Mouse (Mus musculus): ENCODE results near the gene Bmp8a. TPM values are rescaled to one million over a fixed set of nuclear protein-coding genes. Genes with fewer than 3 reads are reported as not detected.
"Not testable (repeated sequence)": the region's sequence is repeated elsewhere in the genome, so short reads cannot be mapped to it uniquely, and the experiment has no call there.

Gene Bmp8a
- polyA plus RNA-seq, 1 experiment: 3.7 TPM

DNA sequence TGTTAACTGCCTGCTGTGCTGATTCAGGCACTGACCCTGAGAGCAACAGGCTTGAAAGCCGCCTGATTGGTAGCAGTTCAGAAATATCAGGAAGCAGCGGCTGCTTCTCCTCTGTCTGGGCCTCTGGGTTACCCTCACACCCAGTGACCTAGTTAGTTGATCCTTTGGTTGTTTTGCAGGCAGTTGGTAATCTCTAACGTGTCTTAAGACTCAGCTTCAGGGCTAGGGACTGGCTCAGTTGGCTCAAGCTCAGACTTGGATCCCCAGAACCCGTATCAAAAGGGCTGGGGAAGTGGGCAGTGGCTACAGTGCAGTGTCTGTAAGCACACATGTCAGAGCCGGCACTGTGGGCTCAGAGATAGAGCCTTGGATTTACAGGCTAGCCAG lies 46.9 kb downstream of the Bmp8a start:
- H3K27ac ChIP-seq (ENCODE audit: control insufficient read depth, insufficient read depth, low read depth, low read length): no peak overlapping the region

GRCm38 (mm10) chr4:123295516-123296147 lies 47.4 kb downstream of the Bmp8a start:
- Histone ChIP-seq H3K4me3 (ENCODE audit: control insufficient read depth, low read depth, low read length) (no peak overlapping the region), H3K4me1 (ENCODE audit: control insufficient read depth, insufficient read depth, low read length) (no peaks in the 10 kb centered on the region), H3K27me3 (ENCODE audit: control insufficient read depth, insufficient read depth, low read length) (no peaks in the 10 kb centered on the region), H3K27ac (ENCODE audit: control insufficient read depth, insufficient read depth, low read depth, low read length) (no peak overlapping the region), H3K36me3 (ENCODE audit: control insufficient read depth, insufficient read depth, low read length) (no peaks in the 10 kb centered on the region)
- TF ChIP-seq POLR2A (IDR thresholded peaks at IDR 0.05; ENCODE audit: control insufficient read depth, low read depth, low read length) (no peak), CTCF (IDR thresholded peaks at IDR 0.05; ENCODE audit: control insufficient read depth, insufficient read depth, insufficient replicate concordance, low read depth, low read length) (no peak)

More for the DNA sequence above, 46.9 kb downstream of the Bmp8a start:
- TF ChIP-seq POLR2A (IDR thresholded peaks at IDR 0.05; ENCODE audit: control insufficient read depth, low read depth, low read length): no peak
- TF ChIP-seq CTCF (IDR thresholded peaks at IDR 0.05; ENCODE audit: control insufficient read depth, insufficient read depth, insufficient replicate concordance, low read depth, low read length): no peak
- Histone ChIP-seq H3K4me1 (ENCODE audit: control insufficient read depth, insufficient read depth, low read length) (no peaks in the 10 kb centered on the region), H3K36me3 (ENCODE audit: control insufficient read depth, insufficient read depth, low read length) (no peaks in the 10 kb centered on the region), H3K27me3 (ENCODE audit: control insufficient read depth, insufficient read depth, low read length) (no peaks in the 10 kb centered on the region), H3K4me3 (ENCODE audit: control insufficient read depth, low read depth, low read length) (no peak overlapping the region)

- H3K27ac ChIP-seq (ENCODE audit: control insufficient read depth, insufficient read depth, low read depth, low read length); H3K27me3 ChIP-seq (ENCODE audit: control insufficient read depth, insufficient read depth, low read length); H3K4me3 ChIP-seq (ENCODE audit: control insufficient read depth, low read depth, low read length); H3K36me3 ChIP-seq (ENCODE audit: control insufficient read depth, insufficient read depth, low read length); H3K4me1 ChIP-seq (ENCODE audit: control insufficient read depth, insufficient read depth, low read length): not testable (repeated sequence)
These were observed 48.0 kb downstream of the Bmp8a start for GRCm38 (mm10) chr4:123295026-123295425.

DNA sequence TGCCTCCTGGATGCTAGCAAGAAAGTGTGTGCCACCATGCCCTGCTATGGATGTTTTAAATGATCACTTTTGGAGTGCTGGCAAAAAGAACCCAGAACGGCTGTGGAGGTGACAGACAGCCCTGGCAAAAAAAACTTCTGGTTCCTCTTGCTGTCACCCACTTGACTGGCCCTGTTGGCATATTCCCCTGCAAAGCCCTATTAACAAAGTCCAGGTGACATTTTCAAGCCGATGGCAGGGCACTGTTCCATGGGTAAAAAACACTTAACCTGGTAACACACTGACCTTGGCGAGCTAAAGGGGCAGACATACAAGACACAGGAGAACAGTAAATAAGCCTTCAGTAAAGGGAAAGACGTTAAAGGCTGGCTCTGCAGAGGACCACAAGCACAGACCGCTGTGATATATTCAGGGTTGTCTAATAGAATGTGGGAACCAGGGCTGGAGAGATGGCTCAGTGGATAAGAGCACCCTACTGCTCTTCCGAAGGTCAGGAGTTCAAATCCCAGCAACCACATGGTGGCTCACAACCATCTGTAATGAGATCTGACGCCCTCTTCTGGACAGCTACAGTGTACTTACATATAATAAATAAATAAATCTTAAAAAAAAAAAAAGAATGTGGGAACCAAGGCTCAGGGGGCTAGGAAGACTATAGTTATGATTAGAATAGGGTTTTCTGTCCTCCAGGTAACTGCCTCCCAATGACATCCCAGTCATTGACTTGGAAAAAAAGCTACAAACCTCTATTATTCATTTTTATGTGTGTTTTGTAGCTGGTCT lies 49.2 kb downstream of the Bmp8a start:
- Histone ChIP-seq H3K4me1 (ENCODE audit: control insufficient read depth, insufficient read depth, low read length) (no peaks in the 10 kb centered on the region), H3K27ac (ENCODE audit: control insufficient read depth, insufficient read depth, low read depth, low read length) (no peak overlapping the region), H3K36me3 (ENCODE audit: control insufficient read depth, insufficient read depth, low read length) (no peaks in the 10 kb centered on the region), H3K4me3 (ENCODE audit: control insufficient read depth, low read depth, low read length) (no peak overlapping the region), H3K27me3 (ENCODE audit: control insufficient read depth, insufficient read depth, low read length) (no peaks in the 10 kb centered on the region)
- TF ChIP-seq POLR2A (IDR thresholded peaks at IDR 0.05; ENCODE audit: control insufficient read depth, low read depth, low read length): no peak
- TF ChIP-seq CTCF (IDR thresholded peaks at IDR 0.05; ENCODE audit: control insufficient read depth, insufficient read depth, insufficient replicate concordance, low read depth, low read length): no peak

DNA sequence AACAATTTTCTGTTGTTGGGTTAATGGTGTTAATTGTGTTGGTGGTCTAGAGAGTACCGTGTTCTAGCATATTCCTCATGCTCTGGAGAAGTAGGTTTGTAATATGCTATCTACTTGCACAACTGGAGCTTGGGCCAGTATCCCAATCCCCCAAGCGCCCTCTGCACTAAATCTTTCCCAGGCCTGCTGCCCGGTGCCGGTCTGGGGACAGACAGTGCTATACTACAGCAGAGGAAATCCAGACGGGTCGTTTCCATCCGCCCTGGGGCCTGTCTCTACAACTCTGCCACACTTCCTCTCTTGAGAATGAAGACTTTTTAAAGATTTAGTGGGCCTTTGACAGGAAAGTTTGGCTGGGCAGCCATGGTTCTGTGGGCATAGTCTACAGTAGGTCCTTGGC lies 50.1 kb downstream of the Bmp8a start:
- H3K36me3 ChIP-seq (ENCODE audit: control insufficient read depth, insufficient read depth, low read length): no peaks in the 10 kb centered on the region
- TF ChIP-seq POLR2A (IDR thresholded peaks at IDR 0.05; ENCODE audit: control insufficient read depth, low read depth, low read length) (no peak), CTCF (IDR thresholded peaks at IDR 0.05; ENCODE audit: control insufficient read depth, insufficient read depth, insufficient replicate concordance, low read depth, low read length) (no peak)

GRCm38 (mm10) chr4:123292390-123292789 lies 50.7 kb downstream of the Bmp8a start:
- TF ChIP-seq POLR2A (IDR thresholded peaks at IDR 0.05; ENCODE audit: control insufficient read depth, low read depth, low read length) (no peak), CTCF (IDR thresholded peaks at IDR 0.05; ENCODE audit: control insufficient read depth, insufficient read depth, insufficient replicate concordance, low read depth, low read length) (no peak)
- Histone ChIP-seq H3K27ac (ENCODE audit: control insufficient read depth, insufficient read depth, low read depth, low read length) (no peak overlapping the region), H3K27me3 (ENCODE audit: control insufficient read depth, insufficient read depth, low read length) (no peaks in the 10 kb centered on the region), H3K4me1 (ENCODE audit: control insufficient read depth, insufficient read depth, low read length) (no peaks in the 10 kb centered on the region), H3K36me3 (ENCODE audit: control insufficient read depth, insufficient read depth, low read length) (no peaks in the 10 kb centered on the region), H3K4me3 (ENCODE audit: control insufficient read depth, low read depth, low read length) (no peak overlapping the region)

More for the DNA sequence above, 50.1 kb downstream of the Bmp8a start:
- H3K27me3 ChIP-seq (ENCODE audit: control insufficient read depth, insufficient read depth, low read length): no peaks in the 10 kb centered on the region
- H3K4me3 ChIP-seq (ENCODE audit: control insufficient read depth, low read depth, low read length): no peak overlapping the region
- H3K27ac ChIP-seq (ENCODE audit: control insufficient read depth, insufficient read depth, low read depth, low read length): no peak overlapping the region
- no peaks in the 10 kb centered on the region for H3K4me1 ChIP-seq (ENCODE audit: control insufficient read depth, insufficient read depth, low read length)

GRCm38 (mm10) chr4:123289038-123289437 lies 54.0 kb downstream of the Bmp8a start:
- TF ChIP-seq CTCF (IDR thresholded peaks at IDR 0.05; ENCODE audit: control insufficient read depth, insufficient read depth, insufficient replicate concordance, low read depth, low read length) (no peak), POLR2A (IDR thresholded peaks at IDR 0.05; ENCODE audit: control insufficient read depth, low read depth, low read length) (no peak)
- Histone ChIP-seq H3K4me3 (ENCODE audit: control insufficient read depth, low read depth, low read length) (no peak overlapping the region), H3K27me3 (ENCODE audit: control insufficient read depth, insufficient read depth, low read length) (no peaks in the 10 kb centered on the region), H3K36me3 (ENCODE audit: control insufficient read depth, insufficient read depth, low read length) (no peaks in the 10 kb centered on the region), H3K4me1 (ENCODE audit: control insufficient read depth, insufficient read depth, low read length) (no peaks in the 10 kb centered on the region), H3K27ac (ENCODE audit: control insufficient read depth, insufficient read depth, low read depth, low read length) (no peak overlapping the region)

All from testis, adult 2 months (tissue).